Mouse (Mus musculus) cerebellum, postnatal 36 days (tissue): ENCODE data around the gene Rpl36al.

Experiments
- DNase-seq, 2 experiments: peaks; one replicate each; pipeline ENCODE4 v3.0.0; 2021 to 2022; ENCODE audit warnings: mixed read lengths in 2 of 2

The Rpl36al gene

DNA sequence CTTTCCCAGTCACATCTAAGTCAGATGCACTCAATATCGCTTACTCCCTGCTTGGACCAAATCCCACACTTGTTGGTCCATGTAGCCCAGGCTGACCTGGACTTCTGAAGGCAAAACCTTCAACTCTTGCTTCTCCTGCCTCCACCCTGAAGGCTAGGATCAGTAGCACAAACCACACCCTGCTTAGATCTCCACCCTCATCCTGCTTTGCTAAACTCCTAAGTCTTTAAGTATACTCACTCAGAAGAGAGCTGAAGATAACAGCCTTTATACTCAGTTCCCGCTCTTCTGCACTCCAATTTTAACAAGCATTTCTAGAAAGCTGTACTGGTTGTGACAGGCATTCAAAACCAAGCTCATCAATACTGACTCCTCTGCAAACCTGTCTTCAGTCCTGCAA lies 26.8 kb downstream of the Rpl36al start:
- no peak for DNase-seq

DNA sequence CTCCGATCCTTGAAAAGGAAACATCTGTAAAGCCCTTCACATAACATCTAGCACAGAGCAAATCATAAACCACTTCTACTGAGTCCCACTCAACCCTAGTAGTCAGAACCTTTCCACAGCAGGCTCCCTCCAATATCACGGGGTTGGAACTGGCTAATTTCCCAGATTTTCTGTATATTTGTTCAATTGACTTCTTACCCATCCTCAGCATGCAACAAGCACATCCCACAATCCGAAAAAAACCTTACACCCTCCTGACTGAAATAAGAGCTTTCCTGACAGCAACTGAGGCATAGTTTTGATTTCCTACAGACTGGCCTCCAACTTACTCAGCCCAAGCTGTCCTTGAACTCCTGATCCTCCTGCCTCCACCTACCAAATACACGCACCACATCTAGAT lies 27.4 kb downstream of the Rpl36al start:
- no peak for DNase-seq

DNA sequence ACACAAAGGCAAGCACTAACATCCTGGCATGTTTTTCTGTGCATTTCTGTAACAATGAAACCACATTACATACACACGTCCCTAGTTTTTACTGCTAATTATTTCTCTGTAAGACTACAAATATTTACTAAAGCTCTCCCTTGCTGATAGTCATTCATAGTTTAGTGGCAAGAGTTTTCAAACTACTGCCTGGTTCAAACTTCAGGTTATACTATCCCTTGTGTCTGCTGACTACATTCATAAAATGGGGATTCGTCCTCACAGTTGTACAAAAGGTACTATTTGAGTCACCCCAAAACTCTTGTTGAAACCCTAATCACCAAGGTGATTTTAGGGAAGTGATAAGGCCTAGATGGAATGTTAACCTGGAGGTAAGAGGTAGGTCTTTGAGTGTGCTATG lies 28.0 kb downstream of the Rpl36al start:
- no peak for DNase-seq

DNA sequence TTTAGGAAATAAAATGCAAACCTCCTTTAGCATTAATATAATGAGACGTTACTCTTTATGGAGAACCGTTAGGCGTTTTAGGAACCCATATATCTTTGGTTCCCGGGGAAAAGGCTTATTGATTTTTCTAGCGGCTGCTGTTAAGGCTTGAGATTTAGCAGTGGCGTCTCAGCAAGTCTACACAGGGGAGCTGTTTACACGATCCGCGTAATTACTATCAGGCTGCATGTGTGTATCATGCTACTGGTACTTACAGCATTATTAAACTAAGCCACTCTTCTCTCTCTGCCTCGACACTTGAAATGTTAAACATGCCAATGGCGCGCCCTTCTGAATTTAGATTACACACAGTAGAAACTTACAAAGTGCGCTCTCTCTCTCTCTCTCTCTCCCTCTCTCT lies 33.8 kb downstream of the Rpl36al start:
- no peak for DNase-seq

DNA sequence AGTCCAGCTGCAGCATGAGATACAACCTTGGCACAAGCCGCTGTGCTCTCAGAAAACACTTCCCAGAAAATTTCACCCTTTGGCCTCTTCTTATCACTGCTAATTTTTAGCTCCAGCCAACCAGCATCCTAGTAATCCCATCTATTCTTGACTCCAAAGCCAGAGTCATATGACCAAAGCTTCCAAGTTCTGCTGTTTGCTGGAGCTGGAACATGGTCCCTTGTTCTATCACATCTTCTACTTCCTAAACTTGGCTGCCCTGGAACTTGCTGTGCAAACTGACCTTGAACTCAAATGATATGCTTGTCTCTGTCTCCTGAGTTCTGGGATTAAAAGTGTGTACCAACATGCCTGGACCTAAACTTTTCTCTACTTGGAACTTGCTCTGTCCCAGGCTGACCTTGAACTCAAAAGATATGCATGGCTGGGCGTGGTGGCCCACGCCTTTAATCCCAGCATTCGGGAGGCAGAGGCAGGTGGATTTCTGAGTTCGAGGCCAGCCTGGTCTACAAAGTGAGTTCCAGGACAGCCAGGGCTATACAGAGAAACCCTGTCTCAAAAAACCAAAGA lies 36.6 kb downstream of the Rpl36al start:
- no peak for DNase-seq

DNA sequence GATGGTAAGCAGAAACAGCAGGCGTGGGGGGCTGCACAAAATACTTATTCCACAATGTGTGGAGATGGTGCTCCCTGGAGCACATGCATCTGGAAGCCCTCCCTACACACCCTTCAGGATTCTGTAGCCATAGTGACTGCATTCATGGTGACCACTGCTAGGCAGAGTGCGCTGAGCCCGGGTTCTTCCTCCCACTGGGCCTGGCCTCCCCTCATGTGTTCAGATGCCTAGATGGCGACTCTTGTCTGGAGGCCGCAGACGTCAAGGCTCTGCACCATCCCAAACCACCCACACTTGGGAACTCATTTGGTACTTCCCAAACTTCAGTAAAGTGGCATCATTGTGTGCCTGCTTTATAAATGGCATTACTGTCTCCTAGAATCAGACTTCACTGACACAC lies 40.4 kb downstream of the Rpl36al start:
- DNase-seq = no peak

DNA sequence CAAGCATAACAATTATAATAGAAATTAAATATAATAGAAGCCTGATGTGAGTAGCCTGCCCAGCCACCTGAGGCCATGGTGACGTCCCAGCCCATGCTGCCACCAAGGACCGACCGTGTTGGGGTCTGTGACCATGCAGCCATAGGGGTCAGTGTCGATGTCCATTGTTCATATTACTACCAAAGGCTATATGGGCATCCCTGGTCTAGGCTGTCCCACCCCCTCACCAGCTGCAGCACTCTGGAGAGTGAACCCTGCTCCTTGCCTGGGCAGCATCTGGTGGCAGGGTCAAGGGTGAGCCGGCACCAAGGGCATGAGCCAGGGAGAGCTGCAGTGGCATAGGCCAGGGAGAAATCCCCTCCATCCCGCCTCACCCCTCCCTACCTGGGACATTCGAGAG lies 44.0 kb downstream of the Rpl36al start:
- DNase-seq = no peak

DNA sequence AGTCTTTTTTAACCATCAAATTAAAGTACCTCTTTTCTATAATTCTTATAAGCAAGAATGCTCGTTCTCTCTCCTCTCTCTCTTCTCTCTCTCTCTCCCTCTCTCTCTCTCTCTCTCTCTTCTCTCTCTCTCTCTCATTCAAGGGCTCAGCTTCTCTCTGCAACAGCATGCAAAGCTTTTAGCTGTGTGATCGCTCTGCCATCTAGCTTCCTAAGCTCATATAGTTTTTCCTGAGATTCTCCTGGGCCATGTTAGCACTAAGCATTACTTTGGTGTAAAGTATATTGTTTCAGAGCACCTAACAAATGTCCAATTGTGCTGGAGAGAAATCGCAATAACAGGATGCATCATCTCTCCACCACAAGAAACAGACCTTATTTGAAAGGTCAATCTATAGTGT lies 44.7 kb downstream of the Rpl36al start:
- DNase-seq = no peak
